Comparison of ENCODE assay signal across 7 mouse cellular contexts in genomic region chr10:79766508-79767325, GRCm38 (mm10). TPM values are rescaled to one million over a fixed set of nuclear protein-coding genes. Genes with fewer than 3 reads are reported as not detected.
DNase-seq lines count a peak whose midpoint lies in the region; ATAC-seq lines count a peak whose summit lies in the region.

Gene Rnf126, minus strand, starts transcription at chr10:79766952.

- peak within 1 kb of the TSS; percentile 99 for H3K4me2 ChIP-seq in intestine, embryonic 16.5 days (ENCODE audit: low read depth, low read length)
- peak within 1 kb of the TSS; percentile 95 for H3K4me2 ChIP-seq in midbrain, embryonic 11.5 days

- peaks cover 5% of the 10 kb centered on the region; the same call in 1 of the 2 replicates for H3K36me3 ChIP-seq in intestine, embryonic 16.5 days (ENCODE audit: control insufficient read depth, insufficient read depth, low read length)
- H3K36me3 ChIP-seq in midbrain, embryonic 11.5 days (ENCODE audit: control insufficient read depth, insufficient read depth, low read length) = peaks cover 5% of the 10 kb centered on the region; the same call in 1 of the 2 replicates

- peak within 1 kb of the TSS; percentile 95 for H3K27ac ChIP-seq in intestine, embryonic 16.5 days (ENCODE audit: low read length)
- peak within 1 kb of the TSS; percentile 78 for H3K27ac ChIP-seq in midbrain, embryonic 11.5 days (ENCODE audit: low read depth, low read length)

- WGBS in intestine, embryonic 16.5 days = under 1% methylated on average over 101 of the region's 101 CpGs
- under 1% methylated on average over 82 of the region's 101 CpGs for WGBS in midbrain, embryonic 11.5 days

- H3K4me3 ChIP-seq in intestine, embryonic 16.5 days (ENCODE audit: low read length) = peak within 1 kb of the TSS; percentile 97
- peak within 1 kb of the TSS; percentile 97 for H3K4me3 ChIP-seq in midbrain, embryonic 11.5 days (ENCODE audit: low read depth, low read length)

- peaks cover 37% of the 10 kb centered on the region for H3K4me1 ChIP-seq in intestine, embryonic 16.5 days (ENCODE audit: control insufficient read depth, insufficient read depth, low read length)
- H3K4me1 ChIP-seq in midbrain, embryonic 11.5 days (ENCODE audit: control insufficient read depth, insufficient read depth, low read length) = peaks cover 22% of the 10 kb centered on the region

- peak; percentile 94 for ATAC-seq in intestine, embryonic 16.5 days
- peak; percentile 92 for ATAC-seq in midbrain, embryonic 11.5 days (ENCODE audit: low FRiP score)

- peak; percentile 100 for DNase-seq in adrenal gland, adult 8-10 months
- DNase-seq in embryo, embryonic 9.5 days (ENCODE audit: extremely low spot score) = peak; percentile 100
- DNase-seq in gastrocnemius, postnatal 4 days (ENCODE audit: low spot score in 2 of 2) = peak; percentile 95 to 98
- peak; percentile 99 for DNase-seq in left cerebral cortex, postnatal 36 days (ENCODE audit: low spot score in 2 of 2)
- peak; percentile 100 for DNase-seq in midbrain, embryonic 11.5 days (ENCODE audit: low spot score, missing footprints)
- DNase-seq in skeletal muscle tissue, adult 2 months (ENCODE audit: low read depth, low spot score) = peak; percentile 100

- H3K27me3 ChIP-seq in intestine, embryonic 16.5 days (replicated peaks; ENCODE audit: control insufficient read depth, insufficient read depth, low read length) = no peaks in the 10 kb centered on the region
- H3K27me3 ChIP-seq in midbrain, embryonic 11.5 days (ENCODE audit: control insufficient read depth, insufficient read depth, low read length) = no peaks in the 10 kb centered on the region

- H3K9me3 ChIP-seq in intestine, embryonic 16.5 days (ENCODE audit: control insufficient read depth, low read length) = no peaks in the 10 kb centered on the region
- H3K9me3 ChIP-seq in midbrain, embryonic 11.5 days (ENCODE audit: control insufficient read depth, low read length) = no peaks in the 10 kb centered on the region

- peak within 1 kb of the TSS; percentile 99 for H3K9ac ChIP-seq in intestine, embryonic 16.5 days (ENCODE audit: low read depth, low read length)
- peak within 1 kb of the TSS; percentile 97 for H3K9ac ChIP-seq in midbrain, embryonic 11.5 days (ENCODE audit: low read length)

- intact Hi-C loops in left cerebral cortex, postnatal 36 days (cut with DNase I) = loop anchor here (1.0 kb wide), 1 partner anchor 88 kb away; the partner anchor contains the start of gene Ptbp1

RNA-seq across cellular contexts. Expression of gene Rnf126, which starts in this region (rescaled TPM):
- total RNA-seq in adrenal gland, adult 8-10 months (2022) = 10 to 100 TPM; 45.2 to 61.9 (median 50.8) TPM
- total RNA-seq in gastrocnemius, postnatal 4 days (2021) = 10 to 100 TPM; 45.0 to 52.5 TPM
- 39.7 and 56.6 TPM in 2 replicates for polyA plus RNA-seq in intestine, embryonic 16.5 days (2015; fragmentation: Nextera tagmentation; extraction: Ambion mirVana)
- 100 to 1,000 TPM in 1 of 2 experiments, 10 to 100 TPM in 1; 92.7 to 104 TPM for total RNA-seq in left cerebral cortex, postnatal 36 days (2021)
- 69.9 and 81.9 TPM in 2 replicates for polyA plus RNA-seq in midbrain, embryonic 11.5 days (2014; fragmentation: Nextera tagmentation; extraction: Ambion mirVana)

Comparison
In these comparisons a context has a peak if more than half of its experiments do, and no peak if none do; other contexts are left out.
1. Peak in every context shown above with its lines: DNase-seq, ATAC-seq, H3K4me3 ChIP-seq and H3K27ac ChIP-seq.